Mouse (Mus musculus) lung, postnatal 4 days (tissue): ENCODE data around the gene Inhbb.

ENCODE experiments used
- DNase-seq, 2 experiments: peaks; one replicate each; pipeline ENCODE4 v3.0.0; 2021

The Inhbb gene

GRCm38 (mm10) chr1:119419151-119420105 is 2.6 kb downstream of the Inhbb start:
- no peak for DNase-seq

GRCm38 (mm10) chr1:119417991-119418390 is 4.1 kb downstream of the Inhbb start:
- DNase-seq: no peak

GRCm38 (mm10) chr1:119417542-119417941 is 4.5 kb downstream of the Inhbb start:
- DNase-seq: no peak

GRCm38 (mm10) chr1:119416610-119417009 is 5.4 kb downstream of the Inhbb start:
- no peak for DNase-seq

GRCm38 (mm10) chr1:119416177-119416576 is 5.9 kb downstream of the Inhbb start:
- DNase-seq: no peak

GRCm38 (mm10) chr1:119415151-119415550 is 6.9 kb downstream of the Inhbb start:
- DNase-seq: no peak

GRCm38 (mm10) chr1:119410661-119411060 is 11.4 kb downstream of the Inhbb start:
- DNase-seq: no peak

GRCm38 (mm10) chr1:119409599-119410168 is 12.4 kb downstream of the Inhbb start:
- no peak for DNase-seq

GRCm38 (mm10) chr1:119409106-119409505 is 12.9 kb downstream of the Inhbb start:
- no peak for DNase-seq

- no peak for DNase-seq
Measured at GRCm38 (mm10) chr1:119407691-119408315, 14.2 kb downstream of the Inhbb start.

GRCm38 (mm10) chr1:119404798-119405197 is 17.2 kb downstream of the Inhbb start:
- DNase-seq: no peak

- no peak for DNase-seq
Measured at GRCm38 (mm10) chr1:119404341-119404740, 17.7 kb downstream of the Inhbb start.

- DNase-seq: no peak
Measured at GRCm38 (mm10) chr1:119401249-119401648, 20.8 kb downstream of the Inhbb start.

- no peak for DNase-seq
Measured at GRCm38 (mm10) chr1:119398640-119399039, 23.4 kb downstream of the Inhbb start.

GRCm38 (mm10) chr1:119397839-119398238 is 24.2 kb downstream of the Inhbb start:
- DNase-seq: no peak

GRCm38 (mm10) chr1:119391311-119391710 is 30.7 kb downstream of the Inhbb start:
- DNase-seq: peak in 1 of 2 experiments; percentile 31

GRCm38 (mm10) chr1:119390676-119391075 is 31.4 kb downstream of the Inhbb start:
- no peak for DNase-seq

GRCm38 (mm10) chr1:119389771-119390500 is 32.1 kb downstream of the Inhbb start:
- DNase-seq: no peak

- DNase-seq: no peak
Measured at GRCm38 (mm10) chr1:119388664-119389396, 33.2 kb downstream of the Inhbb start.

GRCm38 (mm10) chr1:119386306-119386705 is 35.7 kb downstream of the Inhbb start:
- DNase-seq: no peak

GRCm38 (mm10) chr1:119383916-119384315 is 38.1 kb downstream of the Inhbb start:
- no peak for DNase-seq

- DNase-seq: no peak
Measured at GRCm38 (mm10) chr1:119380609-119381008, 41.4 kb downstream of the Inhbb start.
